Mouse (Mus musculus): ENCODE measurements around the gene Rab6a. TPM values are rescaled to one million over a fixed set of nuclear protein-coding genes. Genes with fewer than 3 reads are reported as not detected.

The Rab6a gene
- polyA plus RNA-seq, 1 experiment from 2014 or later = 39.1 TPM

DNA sequence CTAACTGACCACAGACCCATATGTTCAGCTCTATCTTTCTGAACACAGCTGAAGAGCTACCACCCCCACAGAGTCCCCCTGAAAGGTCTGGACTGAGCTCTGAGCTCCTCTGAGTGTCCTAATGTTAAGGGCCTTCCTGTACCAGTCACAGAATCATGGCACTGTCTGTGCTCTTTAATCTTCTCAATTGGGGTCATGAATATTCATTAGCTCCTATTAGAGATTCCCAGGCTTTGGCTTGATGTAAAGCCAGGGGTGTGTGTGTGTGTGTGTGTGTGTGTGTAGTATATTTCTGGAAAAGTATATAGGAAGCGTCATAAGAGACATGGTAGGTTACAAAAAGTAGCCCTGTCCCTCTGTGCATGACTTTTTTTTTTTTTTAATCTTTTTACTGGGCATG is 76.0 kb downstream of the Rab6a start:
- WGBS (ENCODE audit: insufficient replicate concordance) = 94% methylated on average over 1 of the region's 1 CpGs
- no peak overlapping the region for H3K4me2 ChIP-seq
- H3K4me3 ChIP-seq (replicated peaks) = no peak overlapping the region
- peaks cover 31% of the 10 kb centered on the region for H3K4me1 ChIP-seq (replicated peaks)
- no peak for ATAC-seq (ENCODE audit: insufficient read depth)
- H3K27ac ChIP-seq (replicated peaks) = no peak overlapping the region; the same call in 1 of the 2 replicates
- H3K9ac ChIP-seq = no peak overlapping the region
- peaks cover 13% of the 10 kb centered on the region; the same call in 1 of the 2 replicates for H3K27me3 ChIP-seq
- H3K9me3 ChIP-seq (replicated peaks) = no peaks in the 10 kb centered on the region
- no peaks in the 10 kb centered on the region for H3K36me3 ChIP-seq (replicated peaks)

DNA sequence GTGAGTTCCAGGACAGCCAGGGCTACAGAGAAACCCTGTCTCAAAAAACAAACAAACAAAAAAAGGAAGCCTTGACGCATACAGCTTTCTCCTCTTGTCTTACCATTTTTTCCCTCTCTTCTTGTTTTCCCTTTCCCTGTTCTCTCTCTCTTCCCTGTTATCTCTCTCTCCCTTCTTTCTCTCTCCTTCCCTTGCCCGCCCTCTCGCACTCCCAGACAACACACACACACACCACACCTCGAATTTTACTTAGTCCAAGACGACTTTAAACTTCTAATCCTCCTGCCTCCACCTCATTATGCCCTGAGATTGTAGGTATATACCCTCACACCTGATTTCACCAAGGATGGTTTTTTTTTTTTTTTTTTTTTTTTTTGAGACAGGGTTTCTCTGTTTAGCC is 76.9 kb downstream of the Rab6a start:
- Histone ChIP-seq H3K9me3 (replicated peaks) (no peaks in the 10 kb centered on the region), H3K4me1 (replicated peaks) (peaks cover 31% of the 10 kb centered on the region), H3K27ac (replicated peaks) (peak overlapping the region; percentile 85), H3K36me3 (replicated peaks) (no peaks in the 10 kb centered on the region), H3K27me3 (peaks cover 7% of the 10 kb centered on the region; the same call in 1 of the 2 replicates), H3K4me2 (peak overlapping the region; percentile 54), H3K4me3 (replicated peaks) (no peak overlapping the region), H3K9ac (no peak overlapping the region)
- ATAC-seq (ENCODE audit: insufficient read depth) = peak; percentile 76
- 20% methylated on average over 5 of the region's 5 CpGs for WGBS (ENCODE audit: insufficient replicate concordance)

DNA sequence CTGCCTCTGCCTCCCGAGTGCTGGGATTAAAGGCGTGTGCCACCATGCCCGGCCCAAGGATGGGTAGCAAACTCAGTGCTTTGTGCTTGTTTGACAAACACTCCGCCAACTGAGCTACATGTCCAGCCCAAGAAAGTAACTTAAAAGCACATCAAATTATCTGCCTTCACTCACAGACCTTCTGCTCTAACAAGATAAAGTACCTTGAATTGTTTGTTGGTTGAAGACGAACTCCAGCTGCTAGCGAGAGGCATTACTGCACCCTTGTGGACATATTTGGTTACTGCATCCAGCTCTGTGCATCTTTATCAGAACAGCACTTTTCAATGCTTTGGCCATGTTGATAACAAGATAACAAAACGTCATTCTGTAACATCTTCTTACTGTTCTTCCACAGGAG is 77.3 kb downstream of the Rab6a start:
- WGBS (ENCODE audit: insufficient replicate concordance) = 13% methylated on average over 7 of the region's 7 CpGs
- H3K9me3 ChIP-seq (replicated peaks) = no peaks in the 10 kb centered on the region
- H3K27ac ChIP-seq (replicated peaks) = peak overlapping the region; percentile 85
- H3K27me3 ChIP-seq = peaks cover 3% of the 10 kb centered on the region; the same call in 1 of the 2 replicates
- H3K4me2 ChIP-seq = peak overlapping the region; percentile 54
- H3K4me3 ChIP-seq (replicated peaks) = 0 out of 2 replicates have a peak overlapping the region, but pooled peaks have one; percentile 7
- peaks cover 27% of the 10 kb centered on the region for H3K4me1 ChIP-seq (replicated peaks)
- H3K9ac ChIP-seq = no peak overlapping the region
- H3K36me3 ChIP-seq (replicated peaks) = no peaks in the 10 kb centered on the region
- peak; percentile 85 for ATAC-seq (ENCODE audit: insufficient read depth)

DNA sequence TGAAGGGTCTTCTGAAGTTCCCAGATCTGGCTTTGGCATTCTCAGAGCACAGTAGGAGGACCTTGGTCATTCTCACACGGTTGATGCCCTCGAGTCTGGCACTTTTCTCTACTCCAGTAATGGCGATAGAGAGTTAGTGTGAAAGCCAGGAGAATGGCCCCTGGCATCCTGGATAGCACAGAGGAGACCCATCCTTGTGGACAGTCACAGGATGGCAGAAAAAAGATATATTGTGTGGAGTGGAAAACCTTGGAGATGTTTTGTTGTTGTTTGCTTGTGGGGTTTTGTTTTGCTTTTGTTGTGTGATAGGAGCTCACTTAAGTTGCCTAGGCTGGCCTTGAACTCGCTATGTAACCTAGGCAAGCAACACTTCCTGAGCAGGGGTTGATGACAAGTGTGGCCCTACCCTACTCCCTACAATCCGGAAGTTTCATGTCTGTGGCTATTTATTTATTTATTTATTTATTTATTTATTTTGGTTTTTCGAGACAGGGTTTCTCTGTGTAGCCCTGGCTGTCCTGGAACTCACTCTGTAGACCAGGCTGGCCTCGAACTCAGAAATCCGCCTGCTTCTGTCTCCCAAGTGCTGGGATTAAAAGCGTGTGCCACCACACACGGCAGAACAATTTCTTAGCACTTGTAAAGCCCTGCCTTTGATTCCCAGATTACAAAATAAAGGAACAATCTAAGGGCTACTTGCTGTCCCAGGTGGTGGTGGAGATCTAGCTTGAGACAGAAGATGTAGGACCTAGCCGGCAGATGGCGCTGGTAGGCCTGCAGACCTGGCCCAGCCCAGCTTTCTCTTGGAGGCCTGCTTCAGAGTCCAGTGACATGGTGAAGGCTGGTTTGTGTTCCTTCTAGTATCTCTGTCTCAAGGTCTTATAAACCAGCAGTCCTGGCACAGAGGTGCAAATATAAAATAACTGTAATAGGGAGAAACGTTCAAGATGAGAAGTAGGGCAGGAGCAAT is 78.1 kb downstream of the Rab6a start:
- Histone ChIP-seq H3K36me3 (replicated peaks) (no peaks in the 10 kb centered on the region), H3K27ac (replicated peaks) (peak overlapping the region; percentile 85), H3K9ac (no peak overlapping the region), H3K4me2 (no peak overlapping the region), H3K27me3 (0 out of 2 replicates have a peak, but pooled peaks cover 3% of the 10 kb centered on the region), H3K4me1 (replicated peaks) (peaks cover 27% of the 10 kb centered on the region), H3K4me3 (replicated peaks) (no peak overlapping the region), H3K9me3 (replicated peaks) (no peaks in the 10 kb centered on the region)
- ATAC-seq (ENCODE audit: insufficient read depth) = peak; percentile 42
- WGBS (ENCODE audit: insufficient replicate concordance) = 36% methylated on average over 13 of the region's 13 CpGs

DNA sequence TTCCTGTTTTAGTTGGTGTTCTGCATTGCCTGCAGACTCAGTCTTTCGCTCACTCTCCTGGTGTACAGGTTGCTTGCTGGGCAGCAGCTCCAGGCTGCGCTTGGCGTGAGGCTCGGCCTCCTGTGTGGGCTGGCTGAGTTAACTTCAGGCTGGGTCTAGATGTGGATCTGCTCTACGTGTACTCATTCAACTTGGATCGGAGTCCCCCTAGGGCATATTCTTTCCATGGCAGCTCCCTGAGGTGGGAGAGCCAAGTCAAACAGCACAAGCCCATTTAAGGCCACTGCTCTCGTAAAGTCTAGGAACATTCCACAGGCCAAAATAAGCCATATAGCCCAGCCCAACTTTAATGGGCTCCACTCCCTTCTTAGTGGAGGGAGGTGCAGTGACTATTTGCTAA is 81.3 kb downstream of the Rab6a start:
- no peaks in the 10 kb centered on the region for H3K27me3 ChIP-seq
- ATAC-seq (ENCODE audit: insufficient read depth) = no peak

More for the DNA sequence above, 81.3 kb downstream of the Rab6a start:
- H3K4me3 ChIP-seq (replicated peaks) = no peak overlapping the region
- H3K9me3 ChIP-seq (replicated peaks) = no peaks in the 10 kb centered on the region
- H3K9ac ChIP-seq = no peak overlapping the region
- 83% methylated on average over 7 of the region's 7 CpGs for WGBS (ENCODE audit: insufficient replicate concordance)
- no peaks in the 10 kb centered on the region for H3K36me3 ChIP-seq (replicated peaks)
- no peak overlapping the region for H3K4me2 ChIP-seq
- peaks cover 23% of the 10 kb centered on the region for H3K4me1 ChIP-seq (replicated peaks)
- H3K27ac ChIP-seq (replicated peaks) = no peak overlapping the region

Other genes starting within 250 kb of the Rab6a start
- 8.7 and 9.8 TPM in 2 replicates for gene C2cd3, start 235.2 kb upstream of the Rab6a start, polyA plus RNA-seq (2015; fragmentation: Nextera tagmentation; extraction: Ambion mirVana)
- gene Ppme1, start 235.1 kb upstream of the Rab6a start, polyA plus RNA-seq (2015; fragmentation: Nextera tagmentation; extraction: Ambion mirVana) = 24.1 and 32.7 TPM in 2 replicates
- gene Ucp3, start 134.4 kb upstream of the Rab6a start, polyA plus RNA-seq (2015; fragmentation: Nextera tagmentation; extraction: Ambion mirVana) = 0.06 TPM in 1 of 2 replicates, not detected in the other
- 734 and 787 TPM in 2 replicates for gene Ucp2, start 114.1 kb upstream of the Rab6a start, polyA plus RNA-seq (2015; fragmentation: Nextera tagmentation; extraction: Ambion mirVana)
- 2.9 and 3.8 TPM in 2 replicates for gene Dnajb13, start 92.5 kb upstream of the Rab6a start, polyA plus RNA-seq (2015; fragmentation: Nextera tagmentation; extraction: Ambion mirVana)
- gene Coa4, start 70.3 kb upstream of the Rab6a start, polyA plus RNA-seq (2015; fragmentation: Nextera tagmentation; extraction: Ambion mirVana) = 11.5 and 12.3 TPM in 2 replicates
- 34.0 and 41.3 TPM in 2 replicates for gene Mrpl48, start 891 bp downstream of the Rab6a start, polyA plus RNA-seq (2015; fragmentation: Nextera tagmentation; extraction: Ambion mirVana)
- gene Plekhb1, start 55.0 kb downstream of the Rab6a start, polyA plus RNA-seq (2015; fragmentation: Nextera tagmentation; extraction: Ambion mirVana) = 0.38 and 0.51 TPM in 2 replicates
- 5.0 and 5.3 TPM in 2 replicates for gene Fam168a, start 99.2 kb downstream of the Rab6a start, polyA plus RNA-seq (2015; fragmentation: Nextera tagmentation; extraction: Ambion mirVana)